Mouse (Mus musculus): Measurements from ENCODE around the gene Arhgap40. TPM values are rescaled to one million over a fixed set of nuclear protein-coding genes. Genes with fewer than 3 reads are reported as not detected.

Arhgap40 gene
- polyA plus RNA-seq, 1 experiment = not detected

DNA sequence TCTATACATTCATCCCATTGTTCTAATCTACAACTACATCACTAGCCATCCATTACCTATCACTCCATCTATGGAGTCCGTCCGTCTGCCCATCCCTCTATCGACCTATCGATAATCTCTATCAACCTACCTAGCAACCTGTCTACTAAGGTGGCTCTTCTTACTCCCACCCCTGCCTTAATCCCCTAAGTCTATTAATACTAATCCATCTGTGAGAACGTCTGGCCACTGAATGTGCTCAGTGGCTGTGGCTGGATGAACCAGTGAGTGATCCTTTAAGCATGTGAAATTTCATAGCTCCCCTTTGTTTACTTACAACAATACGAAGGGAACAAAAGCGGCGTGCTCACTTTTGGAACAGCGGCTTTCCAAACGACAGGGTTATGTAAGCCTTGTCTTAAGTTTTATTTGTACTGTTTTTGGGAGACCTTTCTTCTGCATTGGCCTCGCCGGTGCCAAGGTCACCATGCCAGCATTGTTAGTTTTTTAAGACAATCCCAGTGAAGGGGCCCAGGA is 1.3 kb downstream of the Arhgap40 start:
- TF ChIP-seq CTCF (IDR thresholded peaks at IDR 0.05; ENCODE audit: borderline replicate concordance, insufficient read depth, low read length) (no peak), POLR2A (IDR thresholded peaks at IDR 0.05; ENCODE audit: low read depth, low read length) (no peak)
- H3K4me3 ChIP-seq (ENCODE audit: insufficient read depth, low read length) = no peak overlapping the region
- H3K27ac ChIP-seq (ENCODE audit: insufficient read depth, low read length) = no peak overlapping the region
- peaks cover 9% of the 10 kb centered on the region for H3K4me1 ChIP-seq (ENCODE audit: control insufficient read depth, insufficient read depth, low read length)

- no peak for TF ChIP-seq CTCF (IDR thresholded peaks at IDR 0.05; ENCODE audit: borderline replicate concordance, insufficient read depth, low read length)
- TF ChIP-seq POLR2A (IDR thresholded peaks at IDR 0.05; ENCODE audit: low read depth, low read length) = no peak
These were observed 6.0 kb downstream of the Arhgap40 start for GRCm38 (mm10) chr2:158518583-158518982.

DNA sequence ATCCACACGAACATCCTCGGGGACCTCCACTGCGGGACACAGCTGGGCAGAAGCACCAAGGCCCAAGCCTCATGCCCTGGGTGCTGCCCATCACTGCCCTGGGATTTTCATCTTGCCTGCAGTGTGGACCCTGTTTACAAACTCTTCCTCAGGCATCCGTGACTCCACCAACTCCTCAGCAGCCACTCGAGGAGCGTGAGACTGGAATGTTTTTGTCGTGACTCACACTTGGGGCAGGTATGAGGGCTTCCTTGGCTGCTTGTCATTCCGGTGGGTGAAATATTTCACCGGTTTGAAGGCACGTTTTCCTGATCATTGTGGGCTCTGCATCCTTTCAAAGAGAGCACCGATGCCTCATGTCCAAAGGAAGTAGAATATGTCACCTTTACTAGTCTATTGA is 6.5 kb downstream of the Arhgap40 start:
- no peak for TF ChIP-seq CTCF (IDR thresholded peaks at IDR 0.05; ENCODE audit: borderline replicate concordance, insufficient read depth, low read length)
- TF ChIP-seq POLR2A (IDR thresholded peaks at IDR 0.05; ENCODE audit: low read depth, low read length) = no peak
- Histone ChIP-seq H3K27ac (ENCODE audit: insufficient read depth, low read length) (no peak overlapping the region), H3K4me1 (ENCODE audit: control insufficient read depth, insufficient read depth, low read length) (peaks cover 5% of the 10 kb centered on the region; the same call in 1 of the 2 replicates), H3K4me3 (ENCODE audit: insufficient read depth, low read length) (no peak overlapping the region)

More at GRCm38 (mm10) chr2:158518583-158518982, 6.0 kb downstream of the Arhgap40 start:
- H3K4me3 ChIP-seq (ENCODE audit: insufficient read depth, low read length) = no peak overlapping the region
- H3K4me1 ChIP-seq (ENCODE audit: control insufficient read depth, insufficient read depth, low read length) = peaks cover 5% of the 10 kb centered on the region; the same call in 1 of the 2 replicates
- H3K27ac ChIP-seq (ENCODE audit: insufficient read depth, low read length) = no peak overlapping the region

- H3K27ac ChIP-seq (ENCODE audit: insufficient read depth, low read length) = no peak overlapping the region
- TF ChIP-seq CTCF (IDR thresholded peaks at IDR 0.05; ENCODE audit: borderline replicate concordance, insufficient read depth, low read length) = no peak
- TF ChIP-seq POLR2A (IDR thresholded peaks at IDR 0.05; ENCODE audit: low read depth, low read length) = no peak
- peaks cover 5% of the 10 kb centered on the region; the same call in 1 of the 2 replicates for H3K4me1 ChIP-seq (ENCODE audit: control insufficient read depth, insufficient read depth, low read length)
- H3K4me3 ChIP-seq (ENCODE audit: insufficient read depth, low read length) = no peak overlapping the region
These were observed 7.2 kb downstream of the Arhgap40 start for GRCm38 (mm10) chr2:158519800-158520199.

DNA sequence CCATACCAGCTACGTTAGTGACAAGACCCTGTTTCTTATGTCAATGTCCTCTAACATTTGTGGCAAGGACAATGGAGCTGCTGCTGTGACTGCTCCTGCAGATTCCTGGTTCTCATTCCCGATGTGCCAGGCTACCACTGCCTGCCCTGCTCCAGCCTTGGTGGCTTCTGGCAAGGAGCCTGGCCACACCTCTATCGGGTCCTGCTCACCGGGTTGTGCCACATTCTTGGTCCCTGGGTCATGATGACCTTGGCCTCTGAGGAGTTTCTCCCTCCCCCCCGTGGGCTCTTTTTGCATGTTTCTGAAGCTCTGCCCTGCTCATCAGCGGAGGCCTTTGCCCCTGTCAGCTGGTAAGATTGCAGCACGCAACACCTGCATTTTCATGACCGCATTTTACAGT is 10.5 kb downstream of the Arhgap40 start:
- Histone ChIP-seq H3K4me1 (ENCODE audit: control insufficient read depth, insufficient read depth, low read length) (peaks cover 5% of the 10 kb centered on the region; the same call in 1 of the 2 replicates), H3K27ac (ENCODE audit: insufficient read depth, low read length) (no peak overlapping the region), H3K4me3 (ENCODE audit: insufficient read depth, low read length) (no peak overlapping the region)
- no peak for TF ChIP-seq CTCF (IDR thresholded peaks at IDR 0.05; ENCODE audit: borderline replicate concordance, insufficient read depth, low read length)
- no peak for TF ChIP-seq POLR2A (IDR thresholded peaks at IDR 0.05; ENCODE audit: low read depth, low read length)

DNA sequence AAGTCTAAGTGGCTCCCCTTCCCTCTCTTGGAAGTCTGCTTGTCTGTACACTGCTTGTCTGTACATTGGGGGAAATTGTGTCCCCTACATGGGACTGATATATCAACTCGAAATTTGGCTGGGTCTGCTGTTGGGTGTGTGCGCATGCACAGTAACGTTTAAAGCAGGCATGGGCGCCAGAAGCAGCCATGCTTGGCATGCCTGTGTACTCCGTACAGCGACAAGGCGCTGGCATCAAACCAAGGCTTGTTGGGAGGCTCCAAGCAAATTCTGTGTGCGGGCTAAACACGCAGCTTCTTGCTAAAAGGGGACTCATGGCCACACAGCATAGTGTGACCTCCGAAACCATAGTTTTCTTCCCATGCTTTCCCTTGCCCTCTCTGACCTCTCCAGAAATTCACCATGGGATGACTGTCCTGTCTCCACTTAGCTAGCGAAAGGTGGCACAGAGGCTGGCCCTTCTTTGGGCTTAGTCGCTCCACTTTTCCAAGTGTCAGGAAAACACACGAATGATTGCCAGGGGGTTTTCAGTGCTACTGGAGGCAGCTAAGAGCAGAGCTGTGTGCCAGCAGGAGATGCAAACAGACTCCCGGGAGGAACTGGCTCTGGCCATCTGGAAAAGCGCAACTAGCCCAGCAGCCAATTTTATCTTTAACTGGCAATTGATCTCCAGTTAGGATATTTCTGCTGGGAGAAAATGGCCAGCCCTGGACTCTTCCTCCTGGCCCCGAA is 11.7 kb downstream of the Arhgap40 start:
- no peak for TF ChIP-seq CTCF (IDR thresholded peaks at IDR 0.05; ENCODE audit: borderline replicate concordance, insufficient read depth, low read length)
- no peak for TF ChIP-seq POLR2A (IDR thresholded peaks at IDR 0.05; ENCODE audit: low read depth, low read length)
- no peak overlapping the region for H3K4me3 ChIP-seq (ENCODE audit: insufficient read depth, low read length)

GRCm38 (mm10) chr2:158534090-158534489 is 21.5 kb downstream of the Arhgap40 start:
- TF ChIP-seq CTCF (IDR thresholded peaks at IDR 0.05; ENCODE audit: borderline replicate concordance, insufficient read depth, low read length) (peak; percentile 31; the same call in 1 of the 2 replicates), POLR2A (IDR thresholded peaks at IDR 0.05; ENCODE audit: low read depth, low read length) (no peak)
- Histone ChIP-seq H3K4me3 (ENCODE audit: insufficient read depth, low read length) (no peak overlapping the region), H3K4me1 (ENCODE audit: control insufficient read depth, insufficient read depth, low read length) (no peaks in the 10 kb centered on the region), H3K27ac (ENCODE audit: insufficient read depth, low read length) (no peak overlapping the region)

More for the DNA sequence above, 11.7 kb downstream of the Arhgap40 start:
- H3K27ac ChIP-seq (ENCODE audit: insufficient read depth, low read length) = no peak overlapping the region
- no peaks in the 10 kb centered on the region for H3K4me1 ChIP-seq (ENCODE audit: control insufficient read depth, insufficient read depth, low read length)

DNA sequence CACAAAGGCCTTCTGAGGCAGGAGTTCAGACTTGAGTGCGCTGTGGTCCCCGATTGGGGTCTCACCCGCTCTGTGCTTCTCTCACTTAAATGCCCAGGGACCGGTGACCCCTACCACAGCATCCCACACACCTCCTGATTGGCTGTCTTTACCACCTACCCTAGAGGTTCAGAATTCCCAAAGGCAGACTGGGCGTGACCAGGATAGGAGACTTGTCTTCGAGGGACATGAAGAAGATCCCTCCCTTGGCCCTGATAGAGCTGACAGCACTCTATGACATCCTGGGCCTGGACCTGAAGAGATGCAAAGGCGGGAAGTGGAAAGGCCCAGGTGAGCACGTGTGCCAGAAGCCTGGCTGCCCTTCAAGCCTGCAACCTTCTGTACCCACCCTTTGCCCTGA is 22.0 kb downstream of the Arhgap40 start:
- Histone ChIP-seq H3K27ac (ENCODE audit: insufficient read depth, low read length) (no peak overlapping the region), H3K4me3 (ENCODE audit: insufficient read depth, low read length) (no peak overlapping the region), H3K4me1 (ENCODE audit: control insufficient read depth, insufficient read depth, low read length) (no peaks in the 10 kb centered on the region)
- TF ChIP-seq CTCF (IDR thresholded peaks at IDR 0.05; ENCODE audit: borderline replicate concordance, insufficient read depth, low read length) (no peak), POLR2A (IDR thresholded peaks at IDR 0.05; ENCODE audit: low read depth, low read length) (no peak)

GRCm38 (mm10) chr2:158539433-158540305 is 27.1 kb downstream of the Arhgap40 start:
- H3K4me3 ChIP-seq (ENCODE audit: insufficient read depth, low read length) = no peak overlapping the region
- H3K27ac ChIP-seq (ENCODE audit: insufficient read depth, low read length) = no peak overlapping the region
- H3K4me1 ChIP-seq (ENCODE audit: control insufficient read depth, insufficient read depth, low read length) = no peaks in the 10 kb centered on the region
- TF ChIP-seq POLR2A (IDR thresholded peaks at IDR 0.05; ENCODE audit: low read depth, low read length) (no peak), CTCF (IDR thresholded peaks at IDR 0.05; ENCODE audit: borderline replicate concordance, insufficient read depth, low read length) (no peak)
